Mouse (Mus musculus) MEL (cell line): ENCODE results near the gene Hs6st1. TPM values are rescaled to one million over a fixed set of nuclear protein-coding genes. Genes with fewer than 3 reads are reported as not detected.

ENCODE experiments used
- DNase-seq: peaks from one replicate; pipeline ENCODE4 v3.0.0; 2011; ENCODE audit warnings: low read depth, low spot score
- H3K27ac ChIP-seq: 2 replicates; pipeline ENCODE4 v1.5.1; 2012; ENCODE audit warnings: low read depth, mild to moderate bottlenecking, control low read depth, low read length, moderate library complexity; ENCODE audit not compliant: control insufficient read depth
- H3K27me3 ChIP-seq, 2 experiments: fragments of 150-350 bp in 1 of 2; sonication (generic) in 1 of 2; 2 replicates each; pipeline ENCODE4 v1.6.1; 2012; ENCODE audit warnings: low read length in 2 of 2, mild to moderate bottlenecking in 2 of 2, improper control_type of control experiment in 1 of 2, moderate library complexity in 1 of 2; ENCODE audit not compliant: insufficient read depth in 2 of 2, control insufficient read depth in 1 of 2
- H3K36me3 ChIP-seq, 2 experiments: 2 replicates each; pipeline ENCODE4 v1.6.1; 2012 to 2014; ENCODE audit warnings: low read length in 2 of 2, improper control_type of control experiment in 1 of 2, inconsistent platforms in 1 of 2, mild to moderate bottlenecking in 1 of 2; ENCODE audit not compliant: insufficient read depth in 2 of 2, control insufficient read depth in 1 of 2
- H3K4me1 ChIP-seq, 2 experiments: fragments of 150-350 bp in 1 of 2; sonication (generic) in 1 of 2; 2 replicates each; pipeline ENCODE4 v1.6.1; 2012; ENCODE audit warnings: low read length in 2 of 2, improper control_type of control experiment in 1 of 2, mild to moderate bottlenecking in 1 of 2; ENCODE audit not compliant: insufficient read depth in 2 of 2, control insufficient read depth in 1 of 2
- H3K4me3 ChIP-seq, 2 experiments: fragments of 150-350 bp in 1 of 2; sonication (generic) in 1 of 2; 2 replicates each; pipeline ENCODE4 v1.5.1; 2012; ENCODE audit warnings: low read depth in 2 of 2, low read length in 2 of 2, mild to moderate bottlenecking in 2 of 2, moderate library complexity in 2 of 2, control low read depth in 1 of 2, improper control_type of control experiment in 1 of 2; ENCODE audit not compliant: control insufficient read depth in 1 of 2, insufficient read depth in 1 of 2
- H3K79me2 ChIP-seq: 2 replicates; pipeline ENCODE4 v1.6.1; 2012; ENCODE audit warnings: mild to moderate bottlenecking, low read length, moderate library complexity; ENCODE audit not compliant: control insufficient read depth, poor library complexity, insufficient read depth
- H3K9ac ChIP-seq: 2 replicates; pipeline ENCODE4 v1.6.1; 2012; ENCODE audit warnings: low read depth, mild to moderate bottlenecking, control low read depth, low read length, moderate library complexity; ENCODE audit not compliant: control insufficient read depth, poor library complexity, severe bottlenecking
- H3K9me3 ChIP-seq: fragments of 150-350 bp; sonication (generic); replicated peaks from 2 replicates; pipeline ENCODE4 v1.6.1; 2012; ENCODE audit warnings: mild to moderate bottlenecking, low read length, improper control_type of control experiment, moderate library complexity; ENCODE audit not compliant: insufficient read depth
- BHLHE40 ChIP-seq: IDR thresholded peaks from 2 replicates; pipeline ENCODE4 v1.6.1; 2012; ENCODE audit warnings: low read depth, mild to moderate bottlenecking, inconsistent platforms, low read length, improper control_type of control experiment, borderline replicate concordance
- CHD1 ChIP-seq: IDR thresholded peaks from 2 replicates; pipeline ENCODE4 v1.6.1; 2012; ENCODE audit warnings: low read depth, mild to moderate bottlenecking, inconsistent platforms, low read length, improper control_type of control experiment
- EP300 ChIP-seq, 2 experiments: IDR thresholded peaks; 2 replicates each; pipeline ENCODE4 v1.6.1; 2011; ENCODE audit warnings: improper control_type of control experiment in 2 of 2, low read length in 2 of 2, low read depth in 1 of 2, mild to moderate bottlenecking in 1 of 2
- ETS1 ChIP-seq: IDR thresholded peaks from 2 replicates; pipeline ENCODE4 v1.6.1; 2012; ENCODE audit warnings: low read depth, mild to moderate bottlenecking, inconsistent platforms, low read length, improper control_type of control experiment, moderate library complexity
- GABPA ChIP-seq: IDR thresholded peaks from 2 replicates; pipeline ENCODE4 v1.6.1; 2012; ENCODE audit warnings: low read depth, mild to moderate bottlenecking, inconsistent platforms, low read length, improper control_type of control experiment, moderate library complexity
- GATA1 ChIP-seq: IDR thresholded peaks from 2 replicates; pipeline ENCODE4 v1.6.1; 2011; ENCODE audit warnings: low read depth, low read length, improper control_type of control experiment
- HCFC1 ChIP-seq: IDR thresholded peaks from 2 replicates; pipeline ENCODE4 v1.6.1; 2012; ENCODE audit warnings: low read depth, mild to moderate bottlenecking, inconsistent platforms, low read length, improper control_type of control experiment, moderate library complexity
- MAX ChIP-seq: IDR thresholded peaks from 2 replicates; pipeline ENCODE4 v1.6.1; 2011; ENCODE audit warnings: low read length, improper control_type of control experiment
- MAZ ChIP-seq: IDR thresholded peaks from 2 replicates; pipeline ENCODE4 v1.6.1; 2012; ENCODE audit warnings: low read depth, mild to moderate bottlenecking, inconsistent platforms, low read length, improper control_type of control experiment
- MXI1 ChIP-seq: IDR thresholded peaks from 2 replicates; pipeline ENCODE4 v1.6.1; 2011; ENCODE audit warnings: mild to moderate bottlenecking, low read depth, low read length, improper control_type of control experiment
- MYB ChIP-seq: IDR thresholded peaks from 2 replicates; pipeline ENCODE4 v1.6.1; 2011; ENCODE audit warnings: mild to moderate bottlenecking, low read depth, low read length, improper control_type of control experiment
- MYC ChIP-seq: IDR thresholded peaks from 2 replicates; pipeline ENCODE4 v1.6.1; 2011; ENCODE audit warnings: low read depth, mild to moderate bottlenecking, low read length, improper control_type of control experiment, moderate library complexity
- NELFE ChIP-seq: IDR thresholded peaks from 2 replicates; pipeline ENCODE4 v1.6.1; 2011; ENCODE audit warnings: low read depth, low read length, improper control_type of control experiment
- POLR2AphosphoS5 ChIP-seq: IDR thresholded peaks from 2 replicates; pipeline ENCODE4 v1.6.1; 2012; ENCODE audit warnings: low read depth, borderline replicate concordance, mild to moderate bottlenecking, inconsistent platforms, low read length, moderate library complexity, mixed read lengths
- RAD21 ChIP-seq: IDR thresholded peaks from 2 replicates; pipeline ENCODE4 v1.6.1; 2011; ENCODE audit warnings: mild to moderate bottlenecking, low read depth, low read length, improper control_type of control experiment
- SIN3A ChIP-seq: IDR thresholded peaks from 2 replicates; pipeline ENCODE4 v1.6.1; 2012; ENCODE audit warnings: low read length, improper control_type of control experiment, inconsistent platforms
- SMC3 ChIP-seq: IDR thresholded peaks from 2 replicates; pipeline ENCODE4 v1.6.1; 2011; ENCODE audit warnings: low read depth, low read length, improper control_type of control experiment
- TBP ChIP-seq: IDR thresholded peaks from 2 replicates; pipeline ENCODE4 v1.8.0; 2011; ENCODE audit warnings: low read depth, low read length, improper control_type of control experiment
- TCF12 ChIP-seq: IDR thresholded peaks from 2 replicates; pipeline ENCODE4 v1.6.1; 2014; ENCODE audit warnings: low read depth, mild to moderate bottlenecking, inconsistent platforms, low read length, improper control_type of control experiment, moderate library complexity
- USF2 ChIP-seq, 2 experiments: IDR thresholded peaks; 2 replicates each; pipeline ENCODE4 v1.6.1; 2011 to 2012; ENCODE audit warnings: improper control_type of control experiment in 2 of 2, low read length in 2 of 2, borderline replicate concordance in 1 of 2, inconsistent platforms in 1 of 2, low read depth in 1 of 2, mild to moderate bottlenecking in 1 of 2; ENCODE audit not compliant: insufficient read depth in 1 of 2
- ZKSCAN1 ChIP-seq: IDR thresholded peaks from 2 replicates; pipeline ENCODE4 v1.6.1; 2012; ENCODE audit warnings: low read depth, mild to moderate bottlenecking, inconsistent platforms, low read length, improper control_type of control experiment, moderate library complexity
- ZMIZ1 ChIP-seq: IDR thresholded peaks from 2 replicates; pipeline ENCODE4 v1.6.1; 2012; ENCODE audit warnings: low read depth, mild to moderate bottlenecking, inconsistent platforms, low read length, improper control_type of control experiment, moderate library complexity
- polyA plus RNA-seq, 2 experiments: library from polyadenylated mRNA; stranded (reverse) in 1 of 2; unstranded in 1 of 2; fragments of >175 nt in 1 of 2; fragments of >200 nt in 1 of 2; gene quantifications; 2 replicates each; pipeline versions ENCODE4 v1.2.1 to v1.2.4; 2012; ENCODE audit warnings: low replicate concordance in 2 of 2, low read depth in 1 of 2; ENCODE audit not compliant: insufficient read length in 2 of 2, insufficient read depth in 1 of 2, missing spikeins in 1 of 2
- total RNA-seq: library from RNA; depleted of rRNA; stranded (reverse); fragments of 300-350 nt; gene quantifications from 2 replicates; pipeline ENCODE4 v1.2.3, GENCODE M21; 2012

Gene Hs6st1
- total and polyA plus RNA-seq, 3 experiments: 33.0 to 52.0 (median 45.7) TPM

GRCm38 (mm10) chr1:36074968-36075367 lies 6.8 kb downstream of the Hs6st1 start:
- no peak overlapping the region for H3K4me3 ChIP-seq
- no peak overlapping the region for H3K27ac ChIP-seq
- DNase-seq: no peak
- TF ChIP-seq MAZ: no peak
- TF ChIP-seq MAX: no peak
- TF ChIP-seq RAD21: no peak
- no peak for TF ChIP-seq HCFC1
- TF ChIP-seq ZMIZ1: no peak
- TF ChIP-seq NELFE: no peak
- TF ChIP-seq EP300 (IDR thresholded peaks at IDR 0.05; ENCODE audit: low read depth in 1 of 2, low read length in 2 of 2): no peak
- no peak for TF ChIP-seq GATA1
- TF ChIP-seq SIN3A: no peak
- TF ChIP-seq MYC: no peak
- no peak for TF ChIP-seq SMC3
- no peak for TF ChIP-seq MYB
- TF ChIP-seq GABPA: no peak
- TF ChIP-seq TCF12: no peak
- TF ChIP-seq POLR2AphosphoS5: no peak
- TF ChIP-seq TBP: no peak
- H3K9me3 ChIP-seq: no peaks in the 10 kb centered on the region
- H3K4me1 ChIP-seq: peaks cover 8 to 32% of the 10 kb centered on the region in 2 experiments
- peaks cover 73% of the 10 kb centered on the region for H3K79me2 ChIP-seq
- H3K9ac ChIP-seq: no peak overlapping the region
- no peaks in the 10 kb centered on the region for H3K27me3 ChIP-seq
- peaks cover 7 to 19% of the 10 kb centered on the region in 2 experiments for H3K36me3 ChIP-seq

DNA sequence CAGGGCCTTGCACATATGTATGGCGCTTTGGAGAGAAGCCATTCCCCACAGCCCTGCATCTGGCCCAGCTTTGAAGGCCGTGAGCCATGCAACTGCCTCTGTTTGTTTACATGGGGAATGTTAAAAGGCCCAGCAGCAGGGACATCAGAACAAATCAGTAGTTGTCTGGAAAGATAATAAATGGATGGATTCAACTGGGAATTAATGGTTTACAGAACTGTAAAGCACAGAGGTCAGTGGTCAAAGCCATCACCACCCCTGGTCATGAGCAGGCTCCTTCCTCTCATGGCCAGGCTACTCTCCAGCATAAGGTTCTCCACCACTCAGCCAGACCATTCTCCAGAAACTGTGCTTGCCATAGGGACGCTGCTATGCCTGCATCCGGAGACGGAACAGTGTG lies 7.5 kb downstream of the Hs6st1 start:
- Histone ChIP-seq H3K9ac (no peak overlapping the region), H3K4me1 (peaks cover 8 to 27% of the 10 kb centered on the region in 2 experiments)

More for the DNA sequence above, 7.5 kb downstream of the Hs6st1 start:
- no peak overlapping the region for H3K27ac ChIP-seq
- no peaks in the 10 kb centered on the region for H3K9me3 ChIP-seq
- H3K79me2 ChIP-seq: peaks cover 67% of the 10 kb centered on the region
- TF ChIP-seq CHD1: no peak
- TF ChIP-seq USF2 (IDR thresholded peaks at IDR 0.05; ENCODE audit: borderline replicate concordance in 1 of 2, insufficient read depth in 1 of 2, low read depth in 1 of 2, low read length in 2 of 2): no peak
- no peak for TF ChIP-seq MXI1
- no peak for TF ChIP-seq BHLHE40
- no peak for TF ChIP-seq HCFC1
- no peak for TF ChIP-seq ZKSCAN1
- TF ChIP-seq SIN3A: no peak
- TF ChIP-seq GABPA: no peak
- no peak for TF ChIP-seq ETS1
- H3K4me3 ChIP-seq: no peak overlapping the region
- no peaks in the 10 kb centered on the region for H3K27me3 ChIP-seq
- no peak for DNase-seq
- peaks cover 7 to 17% of the 10 kb centered on the region in 2 experiments for H3K36me3 ChIP-seq
